Mouse (Mus musculus): ENCODE measurements around the gene Dnajc13.

The Dnajc13 gene

GRCm38 (mm10) chr9:104188704-104189103 lies 74.0 kb downstream of the Dnajc13 start:
- DNase-seq (ENCODE audit: inconsistent age in 2 of 2, low spot score in 1 of 2): peak in 1 of 2 experiments; percentile 25

GRCm38 (mm10) chr9:104187028-104187427 lies 75.7 kb downstream of the Dnajc13 start:
- DNase-seq (ENCODE audit: inconsistent age in 2 of 2, low spot score in 1 of 2): no peak

GRCm38 (mm10) chr9:104183181-104183580 lies 79.5 kb downstream of the Dnajc13 start:
- no peak for DNase-seq (ENCODE audit: inconsistent age in 2 of 2, low spot score in 1 of 2)

- DNase-seq (ENCODE audit: inconsistent age in 2 of 2, low spot score in 1 of 2): no peak
These were observed 80.4 kb downstream of the Dnajc13 start for GRCm38 (mm10) chr9:104182328-104182727.

GRCm38 (mm10) chr9:104181626-104182025 lies 81.1 kb downstream of the Dnajc13 start:
- no peak for DNase-seq (ENCODE audit: inconsistent age in 2 of 2, low spot score in 1 of 2)

GRCm38 (mm10) chr9:104180046-104180445 lies 82.7 kb downstream of the Dnajc13 start:
- DNase-seq (ENCODE audit: inconsistent age in 2 of 2, low spot score in 1 of 2): no peak

- DNase-seq (ENCODE audit: inconsistent age in 2 of 2, low spot score in 1 of 2): no peak
These were observed 90.4 kb downstream of the Dnajc13 start for GRCm38 (mm10) chr9:104172342-104172741.

GRCm38 (mm10) chr9:104171651-104172050 lies 91.1 kb downstream of the Dnajc13 start:
- DNase-seq (ENCODE audit: inconsistent age in 2 of 2, low spot score in 1 of 2): peak in 1 of 2 experiments; percentile 49

GRCm38 (mm10) chr9:104169986-104170385 lies 92.7 kb downstream of the Dnajc13 start:
- DNase-seq (ENCODE audit: inconsistent age in 2 of 2, low spot score in 1 of 2): no peak

GRCm38 (mm10) chr9:104165926-104166325 lies 96.8 kb downstream of the Dnajc13 start:
- DNase-seq (ENCODE audit: inconsistent age in 2 of 2, low spot score in 1 of 2): no peak

- DNase-seq (ENCODE audit: inconsistent age in 2 of 2, low spot score in 1 of 2): no peak
These were observed 98.5 kb downstream of the Dnajc13 start for GRCm38 (mm10) chr9:104164194-104164593.

GRCm38 (mm10) chr9:104161117-104161516 lies 101.6 kb downstream of the Dnajc13 start:
- DNase-seq (ENCODE audit: inconsistent age in 2 of 2, low spot score in 1 of 2): no peak

GRCm38 (mm10) chr9:104157291-104157690 lies 105.4 kb downstream of the Dnajc13 start:
- DNase-seq (ENCODE audit: inconsistent age in 2 of 2, low spot score in 1 of 2): no peak

GRCm38 (mm10) chr9:104156506-104156905 lies 106.2 kb downstream of the Dnajc13 start:
- no peak for DNase-seq (ENCODE audit: inconsistent age in 2 of 2, low spot score in 1 of 2)

GRCm38 (mm10) chr9:104155100-104155715 lies 107.5 kb downstream of the Dnajc13 start:
- DNase-seq (ENCODE audit: inconsistent age in 2 of 2, low spot score in 1 of 2): no peak

- no peak for DNase-seq (ENCODE audit: inconsistent age in 2 of 2, low spot score in 1 of 2)
These were observed 110.6 kb downstream of the Dnajc13 start for GRCm38 (mm10) chr9:104152121-104152520.

- DNase-seq (ENCODE audit: inconsistent age in 2 of 2, low spot score in 1 of 2): no peak
These were observed 113.8 kb downstream of the Dnajc13 start for GRCm38 (mm10) chr9:104148969-104149368.

- no peak for DNase-seq (ENCODE audit: inconsistent age in 2 of 2, low spot score in 1 of 2)
These were observed 116.0 kb downstream of the Dnajc13 start for GRCm38 (mm10) chr9:104146683-104147082.

GRCm38 (mm10) chr9:104144314-104144996 lies 118.3 kb downstream of the Dnajc13 start:
- DNase-seq (ENCODE audit: inconsistent age in 2 of 2, low spot score in 1 of 2): no peak

- DNase-seq (ENCODE audit: inconsistent age in 2 of 2, low spot score in 1 of 2): no peak
These were observed 119.9 kb downstream of the Dnajc13 start for GRCm38 (mm10) chr9:104142805-104143204.

GRCm38 (mm10) chr9:104140351-104140750 lies 122.4 kb downstream of the Dnajc13 start:
- DNase-seq (ENCODE audit: inconsistent age in 2 of 2, low spot score in 1 of 2): no peak

- no peak for DNase-seq (ENCODE audit: inconsistent age in 2 of 2, low spot score in 1 of 2)
These were observed 132.5 kb downstream of the Dnajc13 start for GRCm38 (mm10) chr9:104130141-104130755.
